Mouse (Mus musculus): ENCODE results near the gene Il11. TPM values are rescaled to one million over a fixed set of nuclear protein-coding genes. Genes with fewer than 3 reads are reported as not detected.
A peak's percentile ranks its signal among the peaks of the same experiment; 100 is the strongest.

Gene Il11
- polyA plus RNA-seq, 1 experiment from 2014 or later = not detected

DNA sequence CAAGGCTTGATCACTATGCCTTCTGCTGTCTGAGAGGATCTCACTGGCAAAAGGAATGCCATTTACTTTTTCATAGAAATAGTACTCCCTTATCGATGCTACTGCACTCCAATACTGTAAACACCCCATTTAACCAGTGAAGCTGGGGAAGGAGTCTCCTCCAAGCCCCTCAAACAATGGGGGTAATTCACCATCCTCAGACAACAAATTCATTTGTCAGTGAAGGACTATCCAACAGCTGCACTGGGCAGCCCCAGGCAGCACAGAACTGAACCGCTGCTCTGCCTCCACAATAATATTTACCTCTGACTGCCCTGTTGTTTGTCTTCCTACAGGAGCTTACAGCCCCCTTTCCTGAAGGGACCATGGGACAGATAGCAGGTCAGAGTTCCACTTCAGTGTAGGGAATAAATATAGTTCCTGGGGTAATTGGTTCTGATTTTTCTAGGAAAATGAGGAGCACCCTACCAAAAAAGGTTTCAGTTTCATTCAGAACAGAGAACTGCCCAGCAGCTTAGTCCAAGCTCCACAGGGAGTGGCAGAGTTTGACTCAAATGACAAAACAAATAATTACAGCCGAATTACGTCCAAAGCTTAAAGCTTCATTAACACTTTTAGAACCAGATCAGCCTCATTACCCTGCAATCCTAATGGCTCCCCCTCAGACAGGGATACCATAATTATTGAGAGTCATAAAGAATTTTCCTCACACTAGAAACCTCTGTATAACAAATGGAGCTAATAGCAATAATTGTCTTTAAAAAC is 17.5 kb downstream of the Il11 start:
- no peak for ATAC-seq (ENCODE audit: insufficient number of reproducible peaks, insufficient read depth, low FRiP score, low read depth)
- Histone ChIP-seq H3K27ac (replicated peaks in 1 of 2; ENCODE audit: control insufficient read depth in 1 of 2, insufficient read depth in 1 of 2, low read depth in 2 of 2, low read length in 2 of 2) (no peak overlapping the region), H3K4me2 (ENCODE audit: low read length) (no peak overlapping the region), H3K9ac (ENCODE audit: low read length) (no peak overlapping the region), H3K4me3 (ENCODE audit: control insufficient read depth in 1 of 2, insufficient read depth in 1 of 2, low read depth in 1 of 2, low read length in 2 of 2) (no peak overlapping the region), H3K4me1 (ENCODE audit: control insufficient read depth in 2 of 2, insufficient read depth in 2 of 2, low read length in 2 of 2) (no peaks in the 10 kb centered on the region), H3K36me3 (ENCODE audit: control insufficient read depth, insufficient read depth, low read length) (no peaks in the 10 kb centered on the region), H3K27me3 (ENCODE audit: control insufficient read depth, insufficient read depth, low read length) (no peaks in the 10 kb centered on the region), H3K9me3 (ENCODE audit: control insufficient read depth, low read length) (no peaks in the 10 kb centered on the region)
- 27% methylated on average over 4 of the region's 4 CpGs for WGBS

- Histone ChIP-seq H3K36me3 (ENCODE audit: control insufficient read depth, insufficient read depth, low read length) (no peaks in the 10 kb centered on the region), H3K4me2 (ENCODE audit: low read length) (no peak overlapping the region), H3K4me3 (ENCODE audit: control insufficient read depth in 1 of 2, insufficient read depth in 1 of 2, low read depth in 1 of 2, low read length in 2 of 2) (no peak overlapping the region), H3K27ac (replicated peaks in 1 of 2; ENCODE audit: control insufficient read depth in 1 of 2, insufficient read depth in 1 of 2, low read depth in 2 of 2, low read length in 2 of 2) (no peak overlapping the region), H3K9me3 (ENCODE audit: control insufficient read depth, low read length) (no peaks in the 10 kb centered on the region), H3K27me3 (ENCODE audit: control insufficient read depth, insufficient read depth, low read length) (no peaks in the 10 kb centered on the region), H3K9ac (ENCODE audit: low read length) (no peak overlapping the region), H3K4me1 (ENCODE audit: control insufficient read depth in 2 of 2, insufficient read depth in 2 of 2, low read length in 2 of 2) (no peaks in the 10 kb centered on the region)
- no peak for ATAC-seq (ENCODE audit: insufficient number of reproducible peaks, insufficient read depth, low FRiP score, low read depth)
- WGBS = 33% methylated on average over 1 of the region's 1 CpGs
Measured at GRCm38 (mm10) chr7:4759670-4760069, 23.0 kb downstream of the Il11 start.

DNA sequence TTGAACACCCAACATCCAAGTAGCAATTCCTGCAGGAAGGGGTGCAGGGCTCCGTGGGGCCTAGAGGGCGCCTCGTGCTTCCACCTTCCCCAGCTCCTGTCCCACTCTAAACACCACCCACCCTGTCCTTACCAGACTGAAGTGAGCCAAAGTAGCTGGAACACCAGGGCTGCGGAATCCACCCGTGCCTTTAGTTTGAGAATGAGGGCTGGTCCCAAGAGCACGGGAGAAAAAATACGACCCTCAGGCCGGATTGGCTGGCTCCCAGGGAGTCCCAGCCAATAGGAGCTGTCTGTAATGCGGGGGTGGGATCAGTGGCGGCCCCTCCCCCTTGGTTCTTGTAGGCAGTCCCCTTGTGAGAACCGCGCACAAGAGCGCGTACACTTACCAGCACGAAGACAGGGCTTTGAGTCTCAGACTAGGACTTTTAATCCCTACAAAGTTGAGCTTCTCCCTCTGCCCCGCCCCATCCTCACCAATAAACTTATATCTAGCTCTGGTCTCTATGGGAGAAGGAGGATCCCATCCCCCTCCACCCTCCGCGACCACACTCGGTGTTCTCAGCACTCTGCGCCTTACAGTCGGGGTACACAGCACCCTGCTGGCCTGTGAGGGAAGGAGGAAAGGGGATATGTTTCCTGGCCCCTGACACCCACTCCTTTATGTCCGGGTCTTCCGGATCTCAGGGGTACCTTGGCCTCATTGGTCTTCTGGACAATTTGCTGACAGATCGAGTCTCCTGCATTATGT is 29.7 kb downstream of the Il11 start, which contains the start of gene Cox6b2:
Gene Cox6b2, minus strand, starts transcription at position 274 of the 750 bp plus-strand sequence.
- Histone ChIP-seq H3K27me3 (ENCODE audit: control insufficient read depth, insufficient read depth, low read length) (no peaks in the 10 kb centered on the region), H3K4me2 (ENCODE audit: low read length) (peak within 1 kb of the TSS; percentile 62), H3K36me3 (ENCODE audit: control insufficient read depth, insufficient read depth, low read length) (no peaks in the 10 kb centered on the region), H3K4me1 (ENCODE audit: control insufficient read depth in 2 of 2, insufficient read depth in 2 of 2, low read length in 2 of 2) (peaks cover 9 to 14% of the 10 kb centered on the region in 2 experiments), H3K27ac (replicated peaks in 1 of 2; ENCODE audit: control insufficient read depth in 1 of 2, insufficient read depth in 1 of 2, low read depth in 2 of 2, low read length in 2 of 2) (0 out of 4 replicates have a peak within 1 kb of the TSS, but pooled peaks of 1 of the 2 experiments have one; percentile 41), H3K9me3 (ENCODE audit: control insufficient read depth, low read length) (no peaks in the 10 kb centered on the region), H3K4me3 (ENCODE audit: control insufficient read depth in 1 of 2, insufficient read depth in 1 of 2, low read depth in 1 of 2, low read length in 2 of 2) (peak within 1 kb of the TSS; percentile 40 to 43), H3K9ac (ENCODE audit: low read length) (peak within 1 kb of the TSS; percentile 56)
- peak; percentile 86 for ATAC-seq (ENCODE audit: insufficient number of reproducible peaks, insufficient read depth, low FRiP score, low read depth)
- WGBS = 3% methylated on average over 24 of the region's 24 CpGs

- Histone ChIP-seq H3K9ac (ENCODE audit: low read length) (peak overlapping the region; percentile 56), H3K27me3 (ENCODE audit: control insufficient read depth, insufficient read depth, low read length) (no peaks in the 10 kb centered on the region), H3K4me2 (ENCODE audit: low read length) (peak overlapping the region; percentile 62), H3K4me3 (ENCODE audit: control insufficient read depth in 1 of 2, insufficient read depth in 1 of 2, low read depth in 1 of 2, low read length in 2 of 2) (peak overlapping the region; percentile 40 to 43), H3K27ac (replicated peaks in 1 of 2; ENCODE audit: control insufficient read depth in 1 of 2, insufficient read depth in 1 of 2, low read depth in 2 of 2, low read length in 2 of 2) (0 out of 4 replicates have a peak overlapping the region, but pooled peaks of 1 of the 2 experiments have one; percentile 41), H3K9me3 (ENCODE audit: control insufficient read depth, low read length) (no peaks in the 10 kb centered on the region), H3K36me3 (ENCODE audit: control insufficient read depth, insufficient read depth, low read length) (no peaks in the 10 kb centered on the region), H3K4me1 (ENCODE audit: control insufficient read depth in 2 of 2, insufficient read depth in 2 of 2, low read length in 2 of 2) (peaks cover 9 to 14% of the 10 kb centered on the region in 2 experiments)
- peak; percentile 75 for ATAC-seq (ENCODE audit: insufficient number of reproducible peaks, insufficient read depth, low FRiP score, low read depth)
- 1% methylated on average over 30 of the region's 30 CpGs for WGBS
Measured at GRCm38 (mm10) chr7:4751971-4752820, 30.5 kb downstream of the Il11 start.

DNA sequence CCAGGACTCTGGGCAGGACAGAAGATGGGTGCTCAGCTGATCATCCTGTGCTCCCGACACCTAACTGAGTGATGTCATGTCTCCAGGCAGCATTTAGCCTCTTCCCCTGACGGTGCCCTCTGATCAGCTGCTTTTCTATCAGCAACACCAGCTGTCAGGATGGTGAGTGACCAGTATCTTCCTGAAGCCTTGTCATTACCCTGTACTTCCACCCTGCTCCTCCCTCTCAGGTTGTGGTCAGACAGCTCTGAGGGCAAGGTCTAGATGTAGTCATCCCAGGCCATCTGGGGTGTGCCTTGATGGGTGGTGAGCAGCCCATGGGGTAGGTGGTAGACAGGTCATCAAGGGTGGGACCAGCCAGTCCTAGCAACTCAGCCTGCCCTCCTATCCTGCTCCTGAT is 33.5 kb downstream of the Il11 start:
- Histone ChIP-seq H3K4me1 (ENCODE audit: control insufficient read depth in 2 of 2, insufficient read depth in 2 of 2, low read length in 2 of 2) (peaks cover 9 to 14% of the 10 kb centered on the region in 2 experiments), H3K4me2 (ENCODE audit: low read length) (no peak overlapping the region), H3K9ac (ENCODE audit: low read length) (no peak overlapping the region), H3K9me3 (ENCODE audit: control insufficient read depth, low read length) (no peaks in the 10 kb centered on the region), H3K27ac (replicated peaks in 1 of 2; ENCODE audit: control insufficient read depth in 1 of 2, insufficient read depth in 1 of 2, low read depth in 2 of 2, low read length in 2 of 2) (no peak overlapping the region), H3K36me3 (ENCODE audit: control insufficient read depth, insufficient read depth, low read length) (peaks cover 28% of the 10 kb centered on the region), H3K27me3 (ENCODE audit: control insufficient read depth, insufficient read depth, low read length) (no peaks in the 10 kb centered on the region), H3K4me3 (ENCODE audit: control insufficient read depth in 1 of 2, insufficient read depth in 1 of 2, low read depth in 1 of 2, low read length in 2 of 2) (no peak overlapping the region)
- ATAC-seq (ENCODE audit: insufficient number of reproducible peaks, insufficient read depth, low FRiP score, low read depth) = no peak
- WGBS = 35% methylated on average over 2 of the region's 2 CpGs

- Histone ChIP-seq H3K4me3 (ENCODE audit: control insufficient read depth in 1 of 2, insufficient read depth in 1 of 2, low read depth in 1 of 2, low read length in 2 of 2) (no peak overlapping the region), H3K4me2 (ENCODE audit: low read length) (no peak overlapping the region), H3K36me3 (ENCODE audit: control insufficient read depth, insufficient read depth, low read length) (peaks cover 32% of the 10 kb centered on the region), H3K27ac (replicated peaks in 1 of 2; ENCODE audit: control insufficient read depth in 1 of 2, insufficient read depth in 1 of 2, low read depth in 2 of 2, low read length in 2 of 2) (no peak overlapping the region), H3K27me3 (ENCODE audit: control insufficient read depth, insufficient read depth, low read length) (no peaks in the 10 kb centered on the region), H3K4me1 (ENCODE audit: control insufficient read depth in 2 of 2, insufficient read depth in 2 of 2, low read length in 2 of 2) (peaks cover 9 to 14% of the 10 kb centered on the region in 2 experiments), H3K9ac (ENCODE audit: low read length) (no peak overlapping the region), H3K9me3 (ENCODE audit: control insufficient read depth, low read length) (no peaks in the 10 kb centered on the region)
- WGBS = 58% methylated on average over 4 of the region's 4 CpGs
- ATAC-seq (ENCODE audit: insufficient number of reproducible peaks, insufficient read depth, low FRiP score, low read depth) = no peak
Measured at GRCm38 (mm10) chr7:4748321-4748720, 34.3 kb downstream of the Il11 start.

All from heart, embryonic 14.5 days (tissue).